Mouse (Mus musculus): ENCODE data around the gene Abcg8.

- TF ChIP-seq CTCF (IDR thresholded peaks at IDR 0.05; ENCODE audit: low read depth) (no peak), EP300 (IDR thresholded peaks at IDR 0.05; ENCODE audit: low read depth) (no peak)
Observed at GRCm38 (mm10) chr17:84626857-84627305, 49.2 kb upstream of the Abcg8 start.
